In genomic region chr8:11297141-11297838, GRCm38 (mm10) we compare ENCODE assay signal across 9 mouse cellular contexts. TPM values are rescaled to one million over a fixed set of nuclear protein-coding genes. Genes with fewer than 3 reads are reported as not detected.
DNase-seq lines count a peak whose midpoint lies in the region.
"Had no signal": no experiment of that assay in that cellular context is flagged by ENCODE, and none has a peak within 500 bp of the region (broad histone marks: within the 10 kb centered on the region; RNA-seq: fewer than 3 reads in every experiment).

No protein-coding gene starts in this region.

- DNase-seq in kidney, adult 11 months, result peak; percentile 53
- no peak for DNase-seq in kidney, adult 18-20 months
- peak; percentile 85 for DNase-seq in heart, adult 8-10 months (ENCODE audit: low spot score)
- peak; percentile 48 for DNase-seq in kidney, adult 8-10 months
- DNase-seq in skeletal muscle tissue, adult 2 months (ENCODE audit: low read depth, low spot score), result peak; percentile 36
- no peak for DNase-seq in retina, postnatal 1 day
- no peak for DNase-seq in MN1 (ENCODE audit: low spot score)
- no peak for DNase-seq in yolk sac, embryonic 10.5 days (ENCODE audit: low spot score)
- DNase-seq: gastrocnemius, postnatal 36 days had no signal

RNA-seq across cellular contexts. Expression of gene Col4a2, which starts 15.3 kb away (rescaled TPM):
- total RNA-seq in heart, adult 8-10 months (2022), result 100 to 1,000 TPM in 3 of 4 experiments, 10 to 100 TPM in 1; 93.1 to 141 (median 113) TPM

RNA-seq across cellular contexts. Expression of gene Col4a1, which starts 15.3 kb away (rescaled TPM):
- 100 to 1,000 TPM; 136 to 221 (median 183) TPM for total RNA-seq in heart, adult 8-10 months (2022)

Comparison
In these comparisons a context has a peak if more than half of its experiments do, and no peak if none do; other contexts are left out.
1. DNase-seq: peak in kidney, adult 11 months (single experiment), heart, adult 8-10 months (single experiment), kidney, adult 8-10 months (2 of 2) and skeletal muscle tissue, adult 2 months (single experiment); none in kidney, adult 18-20 months (single experiment), retina, postnatal 1 day (single experiment), MN1 (single experiment) and yolk sac, embryonic 10.5 days (single experiment).